Mouse (Mus musculus) layer of hippocampus, adult 2 months (tissue): ENCODE measurements around the gene Nsrp1. TPM values are rescaled to one million over a fixed set of nuclear protein-coding genes. Genes with fewer than 3 reads are reported as not detected.
"Not testable (repeated sequence)": the region's sequence is repeated elsewhere in the genome, so short reads cannot be mapped to it uniquely, and the experiment has no call there.

Experiments used
- DNase-seq, 2 experiments: peaks; one replicate each; pipeline ENCODE4 v3.0.0; 2022; ENCODE audit warnings: low spot score in 2 of 2
- H3K27ac ChIP-seq: fragments of 200-600 bp; 2 replicates; pipeline ENCODE4 v1.8.1; 2022
- H3K4me3 ChIP-seq: fragments of 200-600 bp; 2 replicates; pipeline ENCODE4 v1.8.1; 2022; ENCODE audit warnings: mild to moderate bottlenecking
- CTCF ChIP-seq: fragments of 200-600 bp; conservative IDR thresholded peaks from 2 replicates; pipeline ENCODE4 v1.8.1; 2022; ENCODE audit warnings: antibody characterized with exemption, mild to moderate bottlenecking, moderate library complexity
- total RNA-seq, 2 experiments: library from RNA; stranded (reverse); gene quantifications; 2 replicates each; pipeline ENCODE4 v1.2.3; 2021

Gene Nsrp1
- total RNA-seq, 2 experiments from 2014 or later = 18.1 to 20.1 TPM

GRCm38 (mm10) chr11:77089162-77089561 lies 10.9 kb upstream of the Nsrp1 start:
- DNase-seq = no peak
- Histone ChIP-seq H3K4me3 (no peak overlapping the region), H3K27ac (no peak overlapping the region)
- TF ChIP-seq CTCF = no peak

GRCm38 (mm10) chr11:77087004-77087403 lies 8.8 kb upstream of the Nsrp1 start:
- Histone ChIP-seq H3K27ac (no peak overlapping the region), H3K4me3 (no peak overlapping the region)
- TF ChIP-seq CTCF = no peak
- DNase-seq = no peak

GRCm38 (mm10) chr11:77084001-77084682 lies 5.9 kb upstream of the Nsrp1 start:
- DNase-seq = no peak
- no peak for TF ChIP-seq CTCF
- H3K4me3 ChIP-seq = no peak overlapping the region
- H3K27ac ChIP-seq = no peak overlapping the region

- DNase-seq = no peak
- TF ChIP-seq CTCF = no peak
- Histone ChIP-seq H3K27ac (no peak overlapping the region), H3K4me3 (no peak overlapping the region)
Observed at GRCm38 (mm10) chr11:77079361-77079760, 1.1 kb upstream of the Nsrp1 start.

- TF ChIP-seq CTCF = no peak
- H3K4me3 ChIP-seq = peak overlapping the region; percentile 91
- H3K27ac ChIP-seq = peak overlapping the region; percentile 92
- no peak for DNase-seq
Observed at GRCm38 (mm10) chr11:77077792-77078191, 443 bp downstream of the Nsrp1 start.

GRCm38 (mm10) chr11:77077331-77077730 lies 904 bp downstream of the Nsrp1 start:
- H3K4me3 ChIP-seq = peak overlapping the region; percentile 91
- DNase-seq, H3K27ac ChIP-seq: not testable (repeated sequence)

GRCm38 (mm10) chr11:77070721-77071120 lies 7.5 kb downstream of the Nsrp1 start:
- DNase-seq = no peak
- no peak overlapping the region for H3K4me3 ChIP-seq
- TF ChIP-seq CTCF = peak; percentile 69
- H3K27ac ChIP-seq = no peak overlapping the region

- DNase-seq = no peak
- no peak overlapping the region for H3K27ac ChIP-seq
- H3K4me3 ChIP-seq = no peak overlapping the region
- no peak for TF ChIP-seq CTCF
Observed at GRCm38 (mm10) chr11:77068825-77069224, 9.4 kb downstream of the Nsrp1 start.

GRCm38 (mm10) chr11:77063406-77063805 lies 14.8 kb downstream of the Nsrp1 start:
- no peak for TF ChIP-seq CTCF
- Histone ChIP-seq H3K27ac (no peak overlapping the region), H3K4me3 (no peak overlapping the region)
- DNase-seq = no peak

GRCm38 (mm10) chr11:77061951-77062350 lies 16.3 kb downstream of the Nsrp1 start:
- no peak overlapping the region for H3K4me3 ChIP-seq
- DNase-seq = no peak
- TF ChIP-seq CTCF = no peak
- H3K27ac ChIP-seq = no peak overlapping the region

- no peak for DNase-seq
- no peak for TF ChIP-seq CTCF
- Histone ChIP-seq H3K4me3 (no peak overlapping the region), H3K27ac (no peak overlapping the region)
Observed at GRCm38 (mm10) chr11:77042816-77043215, 35.4 kb downstream of the Nsrp1 start.

- Histone ChIP-seq H3K4me3 (no peak overlapping the region), H3K27ac (no peak overlapping the region)
- TF ChIP-seq CTCF = no peak
- DNase-seq = no peak
Observed at GRCm38 (mm10) chr11:77041891-77042290, 36.3 kb downstream of the Nsrp1 start.

GRCm38 (mm10) chr11:77031151-77031934 lies 46.9 kb downstream of the Nsrp1 start:
- Histone ChIP-seq H3K4me3 (no peak overlapping the region), H3K27ac (no peak overlapping the region)
- no peak for TF ChIP-seq CTCF
- no peak for DNase-seq

- Histone ChIP-seq H3K27ac (no peak overlapping the region), H3K4me3 (no peak overlapping the region)
- DNase-seq = no peak
- TF ChIP-seq CTCF = no peak
Observed at GRCm38 (mm10) chr11:77028157-77028556, 50.1 kb downstream of the Nsrp1 start.
